Mouse (Mus musculus) limb, embryonic 15.5 days (tissue): Measurements from ENCODE around the gene Prrc2b. TPM values are rescaled to one million over a fixed set of nuclear protein-coding genes. Genes with fewer than 3 reads are reported as not detected.

ENCODE experiments used
- ATAC-seq: fragments of 200-750 bp; cut with Nextera tagmentation; 2 replicates; pipeline ENCODE4 v1.8.0; 2017; ENCODE audit warnings: low read depth, moderate TSS enrichment; ENCODE audit not compliant: insufficient number of reproducible peaks, low FRiP score, low TSS enrichment
- H3K27ac ChIP-seq: fragments of 300-500 bp; sonication (generic); 2 replicates; pipeline ENCODE4 v1.5.1; 2015; ENCODE audit warnings: moderate library complexity, mild to moderate bottlenecking, inconsistent platforms
- H3K27me3 ChIP-seq: fragments of 300-500 bp; sonication (generic); 2 replicates; pipeline ENCODE4 v1.6.1; 2015; ENCODE audit warnings: inconsistent platforms
- H3K36me3 ChIP-seq: fragments of 300-500 bp; sonication (generic); 2 replicates; pipeline ENCODE4 v1.6.1; 2015; ENCODE audit warnings: inconsistent platforms
- H3K4me1 ChIP-seq: fragments of 300-500 bp; sonication (generic); 2 replicates; pipeline ENCODE4 v1.6.1; 2015; ENCODE audit warnings: inconsistent platforms
- H3K4me2 ChIP-seq: fragments of 300-500 bp; sonication (generic); 2 replicates; pipeline ENCODE4 v1.6.1; 2015; ENCODE audit warnings: mild to moderate bottlenecking, inconsistent platforms
- H3K4me3 ChIP-seq: fragments of 300-500 bp; sonication (generic); 2 replicates; pipeline ENCODE4 v1.5.1; 2015; ENCODE audit warnings: mild to moderate bottlenecking, inconsistent platforms
- H3K9ac ChIP-seq: fragments of 300-500 bp; sonication (generic); 2 replicates; pipeline ENCODE4 v1.6.1; 2015; ENCODE audit warnings: inconsistent platforms
- H3K9me3 ChIP-seq: fragments of 300-500 bp; sonication (generic); 2 replicates; pipeline ENCODE4 v1.6.1; 2016; ENCODE audit warnings: inconsistent platforms
- WGBS: fragments of 180-500 bp; shearing (Covaris S2); methylation state at CpG from one replicate; pipeline ENCODE4 v1.1.7; 2015; 5-methylcytosine and 5-hydroxymethylcytosine counted together
- microRNA-seq: library from miRNA; unstranded; fragments of <30 nt; microRNA quantifications from one replicate; pipeline ENCODE4, GENCODE M21; 2016
- polyA plus RNA-seq: library from polyadenylated mRNA; unstranded; fragments of >200 nt; fragmentation: Nextera tagmentation; extraction: Ambion mirVana; gene quantifications from 2 replicates; pipeline ENCODE4 v1.2.1, GENCODE M21; 2015

Gene Prrc2b
- polyA plus RNA-seq, 1 experiment from 2014 or later: 44.8 TPM

GRCm38 (mm10) chr2:32275823-32276222 lies 124.9 kb downstream of the Prrc2b start:
- no peak for ATAC-seq
- Histone ChIP-seq H3K9ac (no peak overlapping the region), H3K27ac (no peak overlapping the region), H3K36me3 (peaks cover 40% of the 10 kb centered on the region), H3K4me1 (no peaks in the 10 kb centered on the region), H3K27me3 (no peaks in the 10 kb centered on the region), H3K4me2 (no peak overlapping the region), H3K4me3 (no peak overlapping the region), H3K9me3 (no peaks in the 10 kb centered on the region)
- WGBS: 57% methylated on average over 3 of the region's 3 CpGs

GRCm38 (mm10) chr2:32282289-32282688 lies 131.4 kb downstream of the Prrc2b start:
- H3K4me3 ChIP-seq: no peak overlapping the region
- H3K27ac ChIP-seq: no peak overlapping the region
- no peak overlapping the region for H3K4me2 ChIP-seq
- H3K9me3 ChIP-seq: no peaks in the 10 kb centered on the region
- ATAC-seq: no peak
- no peaks in the 10 kb centered on the region for H3K27me3 ChIP-seq
- peaks cover 8% of the 10 kb centered on the region for H3K4me1 ChIP-seq
- WGBS: 91% methylated on average over 2 of the region's 2 CpGs
- H3K9ac ChIP-seq: no peak overlapping the region
- peaks cover 79% of the 10 kb centered on the region for H3K36me3 ChIP-seq

- H3K27me3 ChIP-seq: no peaks in the 10 kb centered on the region
- no peaks in the 10 kb centered on the region for H3K9me3 ChIP-seq
- no peak overlapping the region for H3K4me3 ChIP-seq
- H3K27ac ChIP-seq: no peak overlapping the region
- peaks cover 8% of the 10 kb centered on the region for H3K4me1 ChIP-seq
- H3K4me2 ChIP-seq: no peak overlapping the region
- H3K36me3 ChIP-seq: peaks cover 75% of the 10 kb centered on the region
- no peak overlapping the region for H3K9ac ChIP-seq
- no peak for ATAC-seq
- 83% methylated on average over 1 of the region's 1 CpGs for WGBS
Observed at GRCm38 (mm10) chr2:32282727-32283126, 131.8 kb downstream of the Prrc2b start.

- Histone ChIP-seq H3K9me3 (no peaks in the 10 kb centered on the region), H3K4me2 (no peak overlapping the region), H3K27me3 (no peaks in the 10 kb centered on the region), H3K4me3 (no peak overlapping the region), H3K4me1 (peaks cover 12% of the 10 kb centered on the region), H3K27ac (no peak overlapping the region), H3K9ac (no peak overlapping the region), H3K36me3 (peaks cover 62% of the 10 kb centered on the region)
- ATAC-seq: no peak
- 91% methylated on average over 3 of the region's 3 CpGs for WGBS
Observed at GRCm38 (mm10) chr2:32283986-32284385, 133.1 kb downstream of the Prrc2b start.

Small RNA genes within 50 kb of the gene (microRNA-seq; reads per million reads assigned to microRNA genes)
- gene Gm27805: not detected

Other genes with a start within 250 kb of the Prrc2b start
- gene Aif1l, start 200.9 kb upstream of the Prrc2b start, polyA plus RNA-seq: 28.2 and 28.3 TPM in 2 replicates
- 72.4 and 73.9 TPM in 2 replicates for gene Nup214, start 176.6 kb upstream of the Prrc2b start, polyA plus RNA-seq
- 4.1 and 5.3 TPM in 2 replicates for gene Fam78a, start 66.2 kb upstream of the Prrc2b start, polyA plus RNA-seq
- 7.2 and 11.3 TPM in 2 replicates for gene Plpp7, start 55.6 kb upstream of the Prrc2b start, polyA plus RNA-seq
- gene Pomt1, start 85.5 kb downstream of the Prrc2b start, polyA plus RNA-seq: 23.2 and 23.9 TPM in 2 replicates
- gene Uck1, start 109.1 kb downstream of the Prrc2b start, polyA plus RNA-seq: 62.2 and 68.1 TPM in 2 replicates
- gene Golga2, start 136.3 kb downstream of the Prrc2b start, polyA plus RNA-seq: 36.5 and 36.6 TPM in 2 replicates
- gene Swi5, start 137.0 kb downstream of the Prrc2b start, polyA plus RNA-seq: 370 and 413 TPM in 2 replicates
- 42.7 and 46.2 TPM in 2 replicates for gene Ciz1, start 201.2 kb downstream of the Prrc2b start, polyA plus RNA-seq
- gene Dnm1, start 202.3 kb downstream of the Prrc2b start, polyA plus RNA-seq: 20.5 and 26.6 TPM in 2 replicates
- 58.0 and 67.7 TPM in 2 replicates for gene 1110008P14Rik, start 230.9 kb downstream of the Prrc2b start, polyA plus RNA-seq
- gene Lcn2, start 237.2 kb downstream of the Prrc2b start, polyA plus RNA-seq: 3.2 and 3.9 TPM in 2 replicates
- 24.9 and 26.0 TPM in 2 replicates for gene Ptges2, start 244.8 kb downstream of the Prrc2b start, polyA plus RNA-seq